Mouse (Mus musculus) Muller cell, postnatal 12 days (primary cell): ENCODE measurements around the gene Gm45716.

Experiments
- DNase-seq: peaks from one replicate; pipeline ENCODE4 v3.0.0-alpha.2; 2015; ENCODE audit errors: inconsistent ontology term

Gm45716 gene

DNA sequence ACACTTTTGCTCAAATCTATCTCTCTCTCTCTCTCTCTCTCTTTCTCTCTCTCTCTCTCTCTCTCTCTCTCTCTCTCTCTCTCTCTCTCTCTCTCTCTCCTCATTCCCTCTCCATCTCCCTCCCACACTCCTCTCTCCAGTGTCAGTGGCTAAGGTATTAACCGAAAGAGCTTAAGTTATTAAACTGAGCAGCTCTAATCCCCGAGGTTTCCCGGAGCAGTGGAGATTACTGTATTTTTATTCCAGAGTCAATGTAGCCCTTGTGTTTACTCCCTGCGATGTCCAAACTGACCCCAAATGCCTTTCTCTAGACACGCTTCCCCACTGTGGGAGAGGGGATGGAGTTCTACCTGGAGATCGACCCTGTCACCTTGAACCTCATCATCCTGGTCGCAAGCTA is at the start of gene Gm45716:
TSS of gene Gm45716 (plus strand) at position 243 of the 400 bp plus-strand sequence.
- no peak for DNase-seq

DNA sequence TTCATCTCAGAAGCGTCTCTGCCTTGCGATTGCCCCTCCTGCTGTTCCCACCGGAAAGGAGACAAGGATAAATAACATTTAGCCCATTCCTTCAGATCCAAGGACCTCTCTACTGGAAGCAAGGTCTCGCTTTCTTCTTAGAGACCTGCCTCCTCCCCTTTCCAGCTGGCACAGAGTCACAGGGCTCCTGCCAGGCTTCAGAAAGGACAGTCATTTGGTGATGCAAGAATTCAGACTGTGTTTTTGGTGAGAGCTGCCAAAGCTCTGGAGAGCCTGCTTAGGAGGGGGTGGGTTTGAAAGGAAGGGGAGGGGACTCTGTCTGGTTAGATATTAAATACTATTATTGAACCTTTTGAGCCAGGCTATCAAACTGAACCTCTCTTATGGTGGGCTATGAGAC is 45.1 kb upstream of the Gm45716 start:
- DNase-seq = peak; percentile 59

DNA sequence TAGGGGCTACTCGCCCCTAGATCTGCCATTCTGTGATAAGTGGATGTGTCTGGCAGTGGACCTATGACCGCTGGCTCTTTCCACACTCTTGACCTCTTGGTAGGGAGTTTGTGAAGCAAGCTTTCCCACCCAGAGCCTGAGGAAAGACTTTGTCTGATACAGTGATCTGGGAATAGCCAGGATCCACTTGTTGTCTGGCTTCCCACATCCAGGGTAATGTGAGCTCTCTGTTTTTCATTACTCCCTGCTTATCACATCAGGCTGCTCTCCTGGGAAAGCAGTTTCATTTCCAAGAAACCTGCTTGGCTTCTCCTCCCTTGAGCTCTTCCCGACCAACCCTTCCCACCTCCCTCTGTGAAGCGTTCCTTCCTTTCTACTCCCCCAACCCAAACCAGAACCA is 44.5 kb upstream of the Gm45716 start:
- DNase-seq = no peak

DNA sequence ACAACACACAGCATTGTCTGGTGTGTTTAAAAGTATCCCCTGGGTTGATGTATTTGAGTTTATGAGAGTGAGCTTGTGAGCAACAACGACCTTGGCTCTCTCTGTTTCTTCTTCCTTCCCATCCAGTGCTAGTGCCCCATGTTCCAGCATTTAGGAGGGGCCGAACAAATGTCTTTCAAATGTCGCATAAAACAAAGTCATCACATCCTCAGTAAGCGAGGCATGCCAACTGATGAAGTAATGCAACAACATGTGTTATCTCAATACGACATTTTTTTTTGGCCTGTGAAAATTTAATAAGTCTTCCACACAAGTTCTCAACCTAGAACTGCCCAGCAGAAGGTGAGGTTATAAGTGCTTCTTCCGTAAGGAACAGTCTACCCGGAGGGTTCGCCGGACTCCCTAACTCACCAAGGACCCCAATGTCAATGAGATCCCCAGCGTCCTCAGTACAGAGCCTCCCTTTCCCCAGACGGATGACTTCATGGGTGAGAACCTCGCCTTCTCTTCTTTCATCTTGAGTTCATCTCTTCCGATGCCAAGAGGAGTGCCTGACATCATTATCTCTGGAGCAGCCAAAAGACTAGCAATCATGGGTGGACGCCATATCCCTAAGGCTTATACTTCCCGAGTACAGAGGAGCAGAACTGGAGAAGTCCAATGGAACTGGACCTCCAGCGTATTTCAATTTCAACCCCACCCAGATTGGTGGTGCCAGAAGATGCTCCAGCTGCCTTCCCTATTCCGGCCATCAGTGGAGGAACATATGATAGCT is 41.2 kb upstream of the Gm45716 start:
- no peak for DNase-seq

DNA sequence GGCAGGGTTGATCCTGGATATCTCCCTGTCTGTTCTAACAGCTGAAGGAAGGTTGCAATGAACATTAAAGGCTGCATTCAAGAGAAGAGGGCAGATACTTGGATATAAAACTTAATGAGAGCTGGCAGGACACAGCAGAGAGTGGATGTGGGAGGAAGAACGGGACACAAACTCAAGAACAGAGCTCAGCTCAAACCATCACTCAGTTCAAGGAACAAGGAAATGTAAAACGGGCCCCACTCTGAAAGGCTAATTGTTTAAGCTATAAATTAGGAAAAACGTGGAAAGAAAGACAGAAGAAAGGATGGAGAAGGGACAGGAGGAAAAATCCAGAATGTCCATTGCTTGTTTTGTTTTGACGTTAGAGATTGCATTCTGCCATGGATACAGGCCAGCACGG is 32.4 kb upstream of the Gm45716 start:
- DNase-seq = no peak

DNA sequence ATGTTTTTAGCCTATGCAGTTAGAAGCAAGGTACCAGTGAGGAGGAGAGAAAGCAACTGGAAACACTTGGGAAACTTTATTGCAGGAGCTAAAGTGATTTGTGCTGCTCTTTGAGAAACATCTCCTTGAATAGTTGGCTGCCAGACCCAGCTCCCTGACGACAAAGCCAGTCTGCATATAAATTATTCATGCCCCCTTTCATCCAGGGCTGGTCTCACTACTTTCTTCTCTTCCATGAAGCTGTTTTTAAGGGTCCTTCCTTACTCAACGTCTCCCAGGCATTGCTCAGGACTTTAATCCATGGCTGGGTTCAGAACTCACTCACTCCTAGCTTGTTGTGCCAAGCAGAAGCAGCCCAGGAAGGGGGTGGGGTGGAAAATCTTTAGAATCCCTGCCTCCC is 32.0 kb upstream of the Gm45716 start:
- no peak for DNase-seq

DNA sequence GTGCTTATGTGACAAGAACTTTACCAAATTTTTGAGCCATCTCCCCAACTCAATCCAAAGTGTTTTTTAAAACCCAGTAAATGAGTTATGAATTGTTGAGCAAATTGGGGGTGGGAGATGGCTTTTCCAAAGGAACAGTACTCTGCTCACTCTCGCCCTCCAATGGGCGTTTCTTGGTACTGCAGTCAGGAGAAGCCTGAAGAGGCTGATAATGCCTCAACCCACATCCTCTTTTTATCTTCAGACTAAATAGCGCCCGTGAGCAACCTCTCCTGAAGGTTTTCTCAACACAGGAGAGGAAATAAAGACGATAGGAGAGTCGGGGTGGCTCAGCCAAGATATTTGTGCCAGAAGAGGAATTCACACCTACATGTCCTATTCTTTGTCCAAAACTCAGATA is 19.7 kb upstream of the Gm45716 start:
- DNase-seq = no peak

DNA sequence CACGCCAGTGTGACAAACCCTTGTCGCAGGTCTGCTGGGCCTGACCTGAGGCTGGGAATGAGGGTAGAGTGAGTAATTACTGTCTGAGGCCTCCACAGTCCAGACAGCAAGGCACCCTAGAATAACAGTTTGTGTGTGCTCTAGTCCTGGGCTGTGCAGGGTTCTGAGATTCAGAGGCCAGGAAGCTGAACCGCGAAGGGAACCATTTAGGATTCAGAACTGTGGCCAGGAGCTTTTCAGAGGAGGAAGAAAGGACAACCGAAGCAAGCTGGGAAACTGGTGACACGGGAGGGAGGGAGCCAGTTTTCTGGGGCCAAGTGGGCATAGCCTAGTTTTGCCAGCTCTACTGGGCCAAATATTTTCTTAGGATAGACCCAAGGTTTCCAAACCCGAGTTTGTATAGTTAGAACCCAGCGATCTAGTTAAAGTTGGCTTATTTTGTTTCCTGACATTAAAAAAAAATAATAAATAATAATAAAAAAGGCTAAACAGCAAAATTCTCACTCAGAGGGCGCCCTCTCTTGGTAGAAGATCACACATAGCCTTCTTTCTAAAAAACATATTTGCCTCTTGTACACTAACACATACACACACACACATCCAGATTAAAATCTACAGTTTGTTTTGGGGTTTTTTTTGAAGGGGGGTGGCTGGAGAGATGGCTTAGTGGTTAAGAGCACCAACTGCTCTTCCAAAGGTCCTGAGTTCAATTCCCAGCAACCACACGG is 19.0 kb upstream of the Gm45716 start:
- no peak for DNase-seq

DNA sequence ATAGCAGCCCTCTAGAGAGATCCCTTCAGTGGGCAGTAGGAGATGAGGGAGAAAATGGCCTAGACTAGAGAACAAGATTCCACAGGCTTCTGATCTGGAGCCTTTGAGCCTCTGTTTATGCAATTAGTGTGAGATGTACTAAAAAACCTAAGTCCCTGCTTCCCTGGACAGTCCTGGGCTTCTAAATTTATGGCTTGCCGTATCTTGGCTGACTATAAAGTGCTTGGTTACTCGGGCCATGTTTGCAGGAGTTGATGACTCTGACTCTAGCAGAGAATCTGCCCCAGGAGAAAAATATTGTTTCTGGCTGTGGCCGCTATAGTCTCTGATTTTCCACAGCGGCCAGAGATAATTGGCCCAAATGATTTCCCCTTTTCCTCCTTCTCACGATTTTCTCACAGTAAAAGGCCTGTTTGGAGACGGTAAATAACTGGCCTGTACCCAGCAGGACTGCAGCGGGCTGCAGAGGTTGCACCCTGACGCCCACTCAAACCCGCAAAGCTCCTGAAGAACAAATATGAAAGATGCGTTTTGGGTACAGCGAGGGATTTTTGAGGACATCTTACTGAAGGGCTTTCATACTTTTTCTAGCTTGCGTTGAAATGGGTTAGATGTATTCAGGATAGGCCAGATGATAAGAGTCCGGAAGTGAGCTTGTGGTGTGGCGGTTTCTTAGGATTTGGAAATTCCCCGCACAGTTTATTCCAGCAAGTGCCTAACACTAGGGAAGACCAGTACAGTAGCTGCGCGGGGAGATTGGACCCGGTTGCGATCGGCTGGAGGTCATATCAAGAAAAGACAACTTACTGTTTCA is 18.1 kb upstream of the Gm45716 start:
- peak; percentile 43 for DNase-seq

DNA sequence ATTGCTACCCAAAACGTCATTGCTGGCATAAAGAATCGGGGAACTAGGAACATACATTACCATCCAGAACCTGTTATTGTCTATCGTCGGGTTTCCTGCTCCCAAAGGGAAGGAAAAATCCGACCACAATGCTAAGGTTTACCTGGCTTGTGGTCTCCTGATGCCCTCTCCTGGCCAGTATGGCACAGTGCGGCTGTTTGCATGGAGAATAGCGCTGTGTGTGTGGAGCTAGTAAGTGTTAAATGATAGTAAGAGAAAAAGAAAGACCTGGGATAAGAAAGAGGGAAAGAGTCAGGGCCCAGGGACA is 17.5 kb upstream of the Gm45716 start:
- no peak for DNase-seq

DNA sequence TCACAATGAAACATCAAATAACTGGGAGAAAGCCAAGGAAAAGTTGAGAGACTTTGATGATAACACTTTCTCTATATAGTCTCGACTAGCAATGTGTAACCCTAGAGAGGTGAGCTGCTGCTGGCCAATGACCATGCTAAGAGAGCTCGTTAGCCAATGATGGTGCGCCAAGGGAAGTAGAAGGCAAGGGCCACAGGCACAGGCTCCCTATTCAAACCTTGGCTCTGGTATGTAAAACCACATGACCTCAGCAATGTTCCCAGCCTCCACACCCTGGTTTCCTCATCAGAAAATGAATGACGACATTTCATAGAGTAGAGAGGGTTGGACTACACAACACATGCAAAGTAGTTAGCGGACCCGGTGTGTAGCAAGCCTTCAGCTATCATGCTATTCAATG is 15.2 kb upstream of the Gm45716 start:
- no peak for DNase-seq

DNA sequence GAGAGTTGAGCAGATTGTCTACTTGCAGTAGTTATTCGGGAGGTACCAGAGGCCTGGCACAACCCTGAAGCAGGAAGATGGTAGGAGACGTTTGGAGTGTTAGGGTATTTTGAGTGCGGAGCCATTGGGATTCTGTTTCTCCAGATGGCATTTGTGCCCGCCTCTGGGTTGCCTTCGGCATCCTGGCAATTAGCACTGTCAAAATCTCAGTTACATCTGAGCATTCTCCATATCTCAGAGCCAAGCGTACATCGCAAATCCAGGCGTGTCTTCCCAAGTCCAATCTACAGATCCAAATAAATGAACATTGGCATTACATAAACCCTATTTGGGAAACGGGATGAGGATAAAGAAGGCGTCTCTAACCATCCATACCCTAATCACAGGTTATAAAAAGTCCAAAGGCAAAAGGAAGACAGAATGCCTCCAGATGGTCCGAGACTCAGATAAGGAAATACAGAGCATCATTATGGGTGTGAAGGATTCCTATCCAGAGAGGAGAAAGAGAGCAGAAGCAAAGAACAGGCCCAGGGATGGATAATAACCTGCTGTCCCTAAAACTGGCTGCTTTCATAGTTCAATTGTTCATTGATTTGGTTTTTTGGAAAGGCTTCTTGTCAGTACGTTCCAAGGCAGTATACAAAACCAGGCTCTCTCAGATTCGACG is 11.7 kb upstream of the Gm45716 start:
- DNase-seq = no peak

DNA sequence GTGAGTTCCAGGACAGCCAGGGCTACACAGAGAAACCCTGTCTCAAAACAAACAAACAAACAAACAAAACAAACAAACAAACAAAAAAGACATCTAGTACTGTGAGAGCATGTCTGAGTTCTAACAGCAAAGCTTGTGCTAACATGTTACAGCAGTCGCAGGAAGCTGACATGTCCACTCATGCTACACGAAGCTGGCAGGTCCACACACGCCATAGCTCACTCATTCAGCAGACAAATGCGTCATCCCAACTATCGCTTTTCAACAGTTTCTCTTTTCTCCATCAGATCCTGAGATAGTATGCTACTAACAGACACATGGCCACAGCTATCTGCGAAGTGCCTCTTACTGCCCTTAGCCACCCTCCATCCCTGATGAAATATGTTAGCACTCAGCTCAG is 10.1 kb upstream of the Gm45716 start:
- no peak for DNase-seq

DNA sequence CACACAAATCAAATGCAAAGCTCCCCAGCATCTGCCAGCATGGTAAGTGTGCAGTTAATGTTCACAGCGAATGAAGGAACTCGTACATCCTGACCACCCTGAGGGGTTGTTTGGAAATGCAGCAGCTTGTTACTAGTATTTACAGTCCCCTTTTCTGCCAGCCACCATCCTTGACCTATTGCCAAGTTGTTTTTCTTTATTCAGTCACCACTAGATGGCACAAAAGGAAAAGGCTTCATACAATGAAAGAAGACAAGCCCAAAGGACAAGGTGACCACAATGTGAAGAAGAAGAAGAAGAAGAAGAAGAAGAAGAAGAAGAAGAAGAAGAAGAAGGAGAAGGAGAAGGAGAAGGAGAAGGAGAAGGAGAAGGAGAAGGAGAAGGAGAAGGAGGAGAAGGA is 4.1 kb upstream of the Gm45716 start:
- peak; percentile 76 for DNase-seq

DNA sequence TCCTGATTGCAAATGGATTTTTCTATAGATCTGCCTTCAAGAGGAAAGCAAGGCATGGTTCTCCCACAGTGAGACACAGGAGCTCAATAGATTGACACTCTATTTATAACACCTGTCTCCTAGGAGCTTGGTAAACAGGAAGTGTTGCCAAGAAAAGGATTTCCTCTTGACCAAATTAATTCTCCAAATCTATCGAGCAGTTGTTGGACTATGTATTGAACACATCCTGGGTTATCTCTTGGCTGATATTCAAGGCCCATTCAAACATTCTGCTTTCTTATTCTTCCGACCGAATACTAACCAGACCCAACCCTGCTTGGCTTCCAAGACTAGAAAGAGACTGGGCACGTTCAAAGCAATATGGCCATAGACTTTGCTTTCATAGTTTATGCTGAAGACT is 2.7 kb upstream of the Gm45716 start:
- no peak for DNase-seq

DNA sequence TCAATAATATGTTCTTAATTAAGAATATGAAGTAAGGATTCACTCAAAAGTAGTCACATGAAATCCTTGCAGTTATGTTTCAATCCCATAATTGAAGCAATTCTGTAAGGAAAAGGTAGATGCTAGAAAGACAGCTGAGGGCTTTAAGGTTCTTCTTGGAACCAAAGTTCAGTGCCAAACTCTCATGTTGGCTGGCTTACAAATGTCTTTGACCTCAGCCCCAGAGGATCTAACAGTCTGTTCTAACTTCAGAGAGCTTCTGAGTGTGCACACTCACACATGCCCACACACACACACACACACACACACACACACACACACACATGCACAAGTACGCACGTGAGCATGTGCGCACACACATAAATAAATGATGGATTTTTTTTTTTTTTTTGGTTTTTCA is 2.7 kb downstream of the Gm45716 start:
- DNase-seq = no peak

DNA sequence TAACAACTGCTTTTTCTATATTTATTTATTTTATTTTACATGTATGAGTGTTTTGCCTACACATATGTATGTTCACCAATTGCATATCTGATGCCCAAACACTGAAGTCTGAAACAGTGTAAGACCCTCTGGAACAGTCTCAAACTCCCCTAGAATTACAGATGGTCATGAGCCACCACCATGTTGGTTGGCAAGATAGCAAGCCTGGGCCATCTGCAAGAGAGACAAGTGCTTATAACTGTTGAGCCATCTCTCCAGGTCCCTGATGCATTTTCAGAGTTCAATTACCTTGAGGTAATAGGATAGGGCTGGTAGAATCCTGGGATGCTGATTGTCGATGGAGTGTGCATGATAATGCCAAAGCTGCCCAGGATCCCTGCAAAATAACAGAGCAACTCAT is 7.5 kb downstream of the Gm45716 start:
- DNase-seq = no peak

DNA sequence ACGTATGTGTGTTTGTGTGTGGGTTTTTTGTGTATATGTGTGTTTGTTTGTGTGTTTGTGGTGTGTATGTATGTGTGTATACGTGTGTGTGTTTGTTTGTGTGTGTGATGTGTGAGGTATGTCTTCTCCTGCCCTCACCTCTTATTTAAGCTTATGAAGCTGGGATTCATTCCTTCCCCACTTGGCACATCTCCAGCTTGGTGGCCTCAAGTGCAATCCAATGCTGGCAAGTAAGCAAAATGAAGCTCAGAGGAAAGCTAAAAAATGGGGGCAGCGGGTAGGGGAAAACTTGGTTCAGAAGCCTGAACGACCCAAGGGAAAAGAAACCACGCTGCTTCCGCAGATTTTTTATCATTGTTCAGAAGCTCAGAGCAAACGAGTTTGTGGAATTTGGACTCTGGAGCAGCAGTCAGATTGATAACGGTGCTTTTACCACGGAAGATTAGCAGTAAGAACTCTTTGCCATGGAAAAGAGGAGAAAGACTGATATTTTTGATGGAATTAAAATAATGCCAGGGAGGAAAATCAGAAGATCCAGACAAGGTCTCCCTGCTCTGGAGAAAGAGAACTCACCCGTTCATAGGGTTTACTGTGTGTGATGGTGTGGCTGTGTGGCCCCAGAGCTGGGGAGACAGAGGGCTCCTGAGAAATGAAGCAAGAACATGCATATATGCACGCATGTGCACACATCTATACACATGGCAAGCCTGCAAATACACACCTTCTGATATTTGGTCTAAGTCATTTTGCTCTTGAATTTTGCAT is 8.5 kb downstream of the Gm45716 start:
- DNase-seq = peak; percentile 20

DNA sequence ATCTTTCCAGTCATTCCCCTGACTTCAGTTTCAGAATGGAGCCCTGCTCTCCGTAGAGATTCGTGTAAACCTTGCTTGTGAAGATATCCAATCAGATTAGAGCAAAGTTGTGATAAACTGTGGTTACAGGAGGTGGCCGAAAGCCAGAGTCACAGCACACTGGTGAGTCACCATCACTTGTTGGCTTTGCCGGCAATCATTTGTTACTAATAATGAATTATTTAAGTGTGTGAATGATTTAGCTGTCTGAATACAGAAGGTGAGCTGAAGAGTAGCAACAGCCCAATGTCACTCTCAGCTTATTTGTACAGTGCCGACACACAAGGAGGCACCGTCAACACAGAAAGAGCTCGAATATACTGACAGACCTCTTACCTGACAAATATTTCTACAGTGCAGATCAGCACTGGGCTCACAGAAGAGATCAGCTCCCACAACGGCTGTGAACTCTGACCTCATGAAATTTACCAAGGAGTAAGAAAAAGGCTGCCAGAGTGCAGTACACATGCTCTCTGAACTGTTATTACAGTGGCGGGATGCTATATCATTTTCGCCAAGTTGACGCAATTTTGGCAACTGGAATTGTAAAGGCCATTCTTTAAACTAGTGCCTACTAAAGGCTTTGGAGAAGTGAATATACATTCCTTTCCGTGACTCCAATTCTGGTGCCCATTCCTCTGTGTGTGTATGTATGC is 9.2 kb downstream of the Gm45716 start:
- peak; percentile 21 for DNase-seq

DNA sequence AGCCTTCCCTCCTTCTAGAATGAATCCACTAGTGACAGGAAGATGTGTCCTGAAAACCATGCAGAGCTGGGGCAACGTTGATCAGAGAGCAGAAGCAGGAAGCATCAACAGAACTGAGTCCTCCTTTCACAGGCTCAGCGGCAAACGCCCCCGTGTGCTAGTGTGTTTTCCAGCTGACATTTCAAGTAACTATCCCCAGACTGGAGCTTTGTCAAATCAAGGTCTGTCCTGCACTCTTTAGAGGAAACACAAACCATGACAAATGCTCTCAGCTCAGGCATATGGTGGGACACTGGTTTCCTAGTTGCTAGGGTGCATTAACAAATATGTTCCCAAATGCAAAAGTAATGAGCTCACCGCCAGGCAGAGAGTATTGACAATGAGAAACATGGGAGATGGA is 10.6 kb downstream of the Gm45716 start:
- DNase-seq = no peak

DNA sequence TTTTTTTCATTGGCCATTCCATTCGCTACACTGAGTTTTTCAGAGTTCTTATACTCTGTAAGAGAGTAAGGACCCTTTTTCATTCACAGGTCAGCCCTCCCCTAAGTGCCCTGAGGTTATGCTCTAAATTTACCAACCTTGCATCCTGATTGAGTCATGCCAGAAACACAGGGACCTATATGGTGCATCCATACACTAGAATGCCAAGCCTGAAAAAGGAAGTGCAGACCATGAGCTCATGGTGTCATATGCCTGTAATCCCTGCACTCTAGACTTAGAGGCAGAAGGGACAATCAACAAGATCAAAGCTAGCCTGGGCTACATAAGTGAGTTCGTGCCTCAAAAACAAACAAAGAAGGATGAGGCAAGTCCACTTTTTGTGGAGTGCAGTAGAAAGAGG is 13.3 kb downstream of the Gm45716 start:
- DNase-seq = no peak
